Mouse (Mus musculus): ENCODE results near the gene Col5a1. TPM values are rescaled to one million over a fixed set of nuclear protein-coding genes. Genes with fewer than 3 reads are reported as not detected.

The Col5a1 gene
- polyA plus RNA-seq, 1 experiment, result 3.8 TPM

DNA sequence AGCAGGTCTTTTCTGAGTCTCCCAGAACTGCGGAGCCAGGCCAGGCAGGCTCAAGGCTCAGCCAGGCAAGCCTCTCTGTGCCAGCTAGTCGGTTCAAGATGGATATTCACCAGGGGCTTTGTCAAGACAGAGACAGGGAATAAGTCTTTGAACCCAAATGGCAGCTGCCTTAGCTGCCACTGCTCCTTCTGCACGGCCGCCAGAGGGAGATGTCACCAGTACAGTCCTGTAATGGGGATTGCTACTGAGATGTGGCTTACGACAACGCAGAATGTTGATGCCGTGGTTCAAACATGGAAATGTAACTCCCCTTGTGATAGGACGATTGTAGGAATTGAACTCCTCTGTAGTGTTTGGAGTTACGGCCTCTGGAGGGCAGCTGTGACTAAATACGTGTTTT, 199.9 kb downstream of the Col5a1 start:
- no peak overlapping the region for H3K4me3 ChIP-seq (ENCODE audit: control insufficient read depth, insufficient read depth, low read length)
- WGBS, result 92% methylated on average over 10 of the region's 10 CpGs
- no peak for TF ChIP-seq CTCF (IDR thresholded peaks at IDR 0.05; ENCODE audit: borderline replicate concordance, control insufficient read depth, extremely low read depth, insufficient read depth, low read length, poor library complexity)
- TF ChIP-seq POLR2A (IDR thresholded peaks at IDR 0.05; ENCODE audit: control insufficient read depth, extremely low read depth, insufficient read depth, low read length, poor library complexity), result no peak
- H3K4me1 ChIP-seq (replicated peaks; ENCODE audit: control insufficient read depth, insufficient read depth, low read length), result no peaks in the 10 kb centered on the region
- H3K27ac ChIP-seq (ENCODE audit: control insufficient read depth, insufficient read depth, low read length), result no peak overlapping the region
- H3K27me3 ChIP-seq (ENCODE audit: control insufficient read depth, insufficient read depth, low read length), result no peaks in the 10 kb centered on the region
- DNase-seq, result no peak
- H3K36me3 ChIP-seq (ENCODE audit: control insufficient read depth, insufficient read depth, low read length), result no peaks in the 10 kb centered on the region

DNA sequence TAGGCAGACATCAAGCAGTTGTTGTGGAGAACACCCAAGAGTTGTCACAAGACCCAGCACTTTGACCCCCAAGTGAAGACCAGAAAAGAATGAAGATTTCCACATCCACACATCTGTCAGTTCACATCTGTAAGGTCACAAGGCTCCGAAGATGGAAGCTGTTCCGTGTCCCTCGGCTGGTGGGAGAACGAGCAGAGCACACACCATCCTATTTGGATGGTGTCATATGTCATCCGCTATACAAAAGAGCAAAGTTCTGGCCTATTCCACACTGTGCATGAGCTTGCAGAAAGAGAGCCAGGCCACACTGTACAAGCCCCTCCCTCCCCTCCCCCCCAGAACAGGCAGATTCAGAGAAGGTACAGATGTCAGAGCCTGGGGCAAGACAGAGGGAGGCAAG, 202.9 kb downstream of the Col5a1 start:
- Histone ChIP-seq H3K36me3 (ENCODE audit: control insufficient read depth, insufficient read depth, low read length) (no peaks in the 10 kb centered on the region), H3K4me3 (ENCODE audit: control insufficient read depth, insufficient read depth, low read length) (no peak overlapping the region)

More for the DNA sequence above, 202.9 kb downstream of the Col5a1 start:
- no peak for DNase-seq
- H3K27me3 ChIP-seq (ENCODE audit: control insufficient read depth, insufficient read depth, low read length), result no peaks in the 10 kb centered on the region
- H3K4me1 ChIP-seq (replicated peaks; ENCODE audit: control insufficient read depth, insufficient read depth, low read length), result no peaks in the 10 kb centered on the region
- 93% methylated on average over 5 of the region's 5 CpGs for WGBS
- no peak overlapping the region for H3K27ac ChIP-seq (ENCODE audit: control insufficient read depth, insufficient read depth, low read length)
- no peak for TF ChIP-seq CTCF (IDR thresholded peaks at IDR 0.05; ENCODE audit: borderline replicate concordance, control insufficient read depth, extremely low read depth, insufficient read depth, low read length, poor library complexity)
- TF ChIP-seq POLR2A (IDR thresholded peaks at IDR 0.05; ENCODE audit: control insufficient read depth, extremely low read depth, insufficient read depth, low read length, poor library complexity), result no peak

Other genes with a start within 250 kb of the Col5a1 start
- gene Rxra, start 210.0 kb upstream of the Col5a1 start, polyA plus RNA-seq (2012; rRNA removed), result 35.9 and 40.3 TPM in 2 replicates
- gene Fcnb, start 198.5 kb downstream of the Col5a1 start, polyA plus RNA-seq (2012; rRNA removed), result 0.85 and 1.3 TPM in 2 replicates

Measured in thymus, adult 2 months (tissue).